Mouse (Mus musculus) T-helper 1 cell (primary cell): ENCODE data around the gene Rgs17.
"Not testable (repeated sequence)": the region's sequence is repeated elsewhere in the genome, so short reads cannot be mapped to it uniquely, and the experiment has no call there.

Source experiments
- in situ Hi-C: fragments of 300-600 bp; cut with MboI, MseI; formaldehyde crosslinking; loops from one replicate; pipeline ENCODE4 v1.15.1; 2025; ENCODE audit warnings: high pct_unique_total_duplicates

Rgs17 gene

GRCm38 (mm10) chr10:5922294-5922828 is at the start of gene Rgs17:
Rgs17 (minus strand) TSS chr10:5922400.
- in situ Hi-C loops: no loop called here

DNA sequence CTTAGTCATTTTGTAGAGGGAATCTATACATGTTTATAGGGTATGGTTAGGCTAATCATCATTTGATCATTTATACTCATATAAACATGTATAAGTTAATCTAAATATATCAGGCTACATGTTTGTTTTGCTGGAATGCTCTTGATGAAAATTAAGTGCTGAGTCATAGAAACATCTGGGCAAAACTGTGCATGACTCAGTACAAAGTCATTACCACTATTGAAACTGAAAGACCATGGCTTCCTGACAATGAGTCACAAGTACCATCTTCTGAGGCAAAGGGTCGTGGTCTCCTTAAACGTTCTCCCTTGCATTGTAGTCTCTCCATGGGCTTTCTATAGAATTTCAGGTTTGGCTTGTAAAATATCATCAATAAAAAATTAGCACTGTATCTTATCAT is 45.5 kb upstream of the Rgs17 start:
- in situ Hi-C loops: no loop called here

DNA sequence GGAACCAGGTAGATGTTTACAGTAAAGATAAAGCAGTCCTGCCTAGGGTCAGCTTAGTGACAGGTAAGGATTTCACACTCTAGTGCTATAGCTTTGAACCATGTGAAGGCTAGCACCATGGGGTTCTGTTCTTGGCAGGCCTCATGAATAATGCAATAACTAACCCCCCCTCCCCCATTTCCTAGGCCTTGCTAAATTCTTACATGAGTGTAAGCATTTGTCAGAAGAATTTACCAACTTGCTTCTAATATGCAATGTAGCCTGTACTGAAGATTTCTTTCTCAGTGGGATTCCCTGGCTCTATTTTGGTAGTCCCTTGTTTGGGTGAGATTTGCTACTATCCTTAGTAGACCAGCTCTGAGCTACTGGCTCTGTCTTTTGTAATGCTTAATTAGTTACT is 31.6 kb upstream of the Rgs17 start:
- in situ Hi-C loops: not testable (repeated sequence)

DNA sequence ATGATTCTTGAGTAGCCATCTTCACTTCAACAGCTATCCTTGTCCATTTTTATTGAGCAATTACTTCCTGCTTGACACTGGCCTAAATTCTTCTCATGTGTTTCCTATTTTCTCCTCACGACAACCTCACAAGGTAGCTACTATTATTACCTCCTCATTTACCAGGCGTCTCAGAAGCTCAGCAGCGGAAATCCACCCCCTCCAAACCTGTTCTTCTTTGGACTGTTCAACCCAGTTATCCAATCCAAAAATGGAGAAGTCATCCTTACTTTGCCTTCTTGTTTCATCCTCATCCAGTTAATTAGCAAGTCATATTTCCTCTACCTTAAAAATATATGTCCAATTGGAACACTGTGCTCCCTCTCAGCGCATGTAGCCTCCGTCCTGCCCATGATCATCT is 2.1 kb upstream of the Rgs17 start:
- in situ Hi-C loops: no loop called here

DNA sequence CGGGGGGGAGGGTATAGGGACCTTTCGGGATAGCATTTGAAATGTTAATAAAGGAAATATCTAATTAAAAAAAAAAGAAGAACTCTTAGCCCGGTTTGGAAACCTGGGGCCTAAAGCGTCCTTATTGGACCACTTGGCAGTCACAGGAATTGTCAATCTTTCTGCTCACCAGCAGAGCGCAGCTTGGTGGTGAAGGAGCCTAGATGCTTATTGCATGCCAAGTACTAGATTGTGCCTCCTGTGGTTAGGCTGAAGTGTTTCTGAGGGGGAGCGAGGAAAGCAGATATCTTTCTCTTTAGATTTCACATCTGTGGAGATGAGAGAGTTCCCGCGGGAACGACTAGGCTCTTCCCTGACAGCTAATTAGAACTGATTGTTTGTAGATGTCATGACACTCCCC is 896 bp upstream of the Rgs17 start:
- in situ Hi-C loops: no loop called here

GRCm38 (mm10) chr10:5921771-5922170 is 429 bp downstream of the Rgs17 start:
- in situ Hi-C loops: no loop called here

- in situ Hi-C loops: no loop called here
These were observed 1.1 kb downstream of the Rgs17 start for GRCm38 (mm10) chr10:5921031-5921551.

GRCm38 (mm10) chr10:5904399-5904798 is 17.8 kb downstream of the Rgs17 start:
- in situ Hi-C loops: no loop called here

- in situ Hi-C loops: no loop called here
These were observed 20.4 kb downstream of the Rgs17 start for GRCm38 (mm10) chr10:5901777-5902176.

GRCm38 (mm10) chr10:5900731-5901130 is 21.5 kb downstream of the Rgs17 start:
- in situ Hi-C loops: no loop called here

DNA sequence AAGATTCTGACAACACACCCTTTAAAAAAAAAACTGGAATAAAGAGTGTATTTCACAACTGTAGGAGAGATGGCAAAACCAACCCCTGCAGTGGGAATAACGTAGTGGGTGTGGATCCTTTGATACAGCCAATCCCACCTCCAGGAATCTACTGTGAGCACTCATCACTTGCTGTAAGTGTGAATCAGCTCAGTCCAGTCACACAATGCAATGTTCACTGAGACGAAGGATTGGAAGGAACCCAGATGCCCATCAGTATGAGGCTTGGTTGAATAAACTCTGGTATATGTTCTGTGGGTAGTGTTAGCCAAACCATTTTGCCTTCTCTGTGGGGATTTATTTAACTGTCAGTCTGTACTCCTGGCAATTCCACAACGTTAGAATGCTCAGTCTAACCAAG is 45.1 kb downstream of the Rgs17 start:
- in situ Hi-C loops: no loop called here

GRCm38 (mm10) chr10:5871081-5871480 is 51.1 kb downstream of the Rgs17 start:
- in situ Hi-C loops: no loop called here

DNA sequence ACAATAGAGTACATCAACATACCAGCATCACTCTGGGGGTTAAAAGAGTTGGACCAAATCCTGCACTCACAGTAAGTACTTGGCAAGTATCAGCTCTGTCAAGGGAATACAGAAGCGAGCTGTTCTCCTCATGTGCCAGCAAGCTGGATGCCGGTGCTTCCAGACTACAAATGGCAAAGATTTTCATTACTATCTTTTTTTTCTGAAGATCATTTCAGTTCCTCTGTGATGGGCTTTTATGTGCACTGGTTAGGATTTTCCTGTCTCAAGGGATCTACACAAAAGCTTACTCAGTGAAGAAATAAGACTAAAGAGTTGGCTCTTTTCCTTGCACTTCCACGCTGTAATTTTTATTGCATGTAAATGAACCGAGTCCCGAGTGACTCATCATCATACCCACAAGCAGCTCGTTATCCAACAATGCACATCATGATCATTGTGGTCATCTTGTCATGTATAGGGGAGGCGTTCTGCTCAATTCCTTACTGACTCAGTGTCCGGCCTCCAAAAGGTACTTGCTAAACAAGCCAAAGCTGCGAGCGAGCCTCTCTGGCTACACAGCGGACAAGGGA is 54.1 kb downstream of the Rgs17 start:
- in situ Hi-C loops: no loop called here

- in situ Hi-C loops: no loop called here
These were observed 56.2 kb downstream of the Rgs17 start for GRCm38 (mm10) chr10:5865996-5866395.

- in situ Hi-C loops: no loop called here
These were observed 59.5 kb downstream of the Rgs17 start for GRCm38 (mm10) chr10:5862669-5863068.

DNA sequence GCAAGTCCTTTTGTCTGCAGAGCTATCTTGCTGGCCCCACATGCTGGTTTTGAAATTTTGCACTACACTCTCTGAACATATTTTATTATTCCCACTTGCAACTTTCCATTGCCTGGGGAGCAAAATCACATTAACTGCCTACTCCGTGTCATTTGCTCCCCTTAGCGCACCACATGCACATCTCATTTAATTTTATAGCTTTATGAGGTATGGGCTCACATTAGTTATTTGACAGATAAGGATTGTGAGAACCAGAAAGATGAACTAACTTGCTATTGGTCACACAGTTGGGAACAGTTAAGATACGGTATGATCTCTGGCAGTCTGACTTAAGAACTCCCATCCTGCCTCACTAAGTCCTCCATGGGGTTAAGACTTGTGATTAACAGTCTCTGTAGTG is 61.4 kb downstream of the Rgs17 start:
- in situ Hi-C loops: no loop called here

DNA sequence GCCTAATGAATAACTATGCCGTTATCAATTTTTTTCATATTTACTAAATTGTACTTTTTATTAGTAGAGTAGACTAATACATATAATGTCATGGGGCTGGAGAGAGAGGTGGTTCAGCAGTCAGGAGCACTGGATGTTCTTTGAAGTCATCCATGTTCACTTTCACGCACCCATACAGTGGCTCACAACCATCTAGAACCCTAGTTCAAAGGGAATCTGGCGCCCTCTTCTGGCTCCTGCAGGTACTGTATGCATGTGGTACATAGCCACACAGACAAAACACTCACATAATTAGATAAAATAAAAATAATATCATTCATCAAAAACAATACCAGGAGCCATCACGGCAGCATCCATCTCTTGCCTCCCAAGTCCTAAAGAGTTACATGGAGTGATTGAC is 62.5 kb downstream of the Rgs17 start:
- in situ Hi-C loops: no loop called here

DNA sequence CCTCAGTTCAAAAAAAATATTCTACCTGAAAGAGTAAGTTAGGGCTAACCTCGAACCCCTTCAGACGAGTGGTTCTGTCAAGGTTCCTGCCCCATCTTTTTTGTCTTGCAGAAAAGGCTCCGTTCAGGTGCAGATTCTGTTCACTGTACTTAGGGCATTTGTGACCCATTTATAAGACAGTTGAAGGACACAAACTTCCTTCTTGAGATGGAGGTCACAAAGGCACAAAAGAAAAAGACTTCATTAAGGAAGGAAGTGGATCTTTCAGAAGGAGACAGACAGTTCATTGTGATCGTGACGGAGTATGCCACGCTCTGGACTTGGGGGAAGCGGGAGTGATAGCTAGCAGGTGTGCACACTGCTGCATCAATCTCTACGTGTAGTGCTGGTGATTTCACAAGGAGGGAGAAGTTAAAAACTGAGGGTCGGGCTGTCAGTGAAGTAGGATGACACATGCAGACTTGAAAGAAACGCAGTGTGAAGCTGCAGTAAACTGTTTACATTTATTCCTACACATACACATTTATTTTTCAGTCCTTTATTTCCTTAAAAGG is 64.1 kb downstream of the Rgs17 start:
- in situ Hi-C loops: no loop called here

- in situ Hi-C loops: no loop called here
These were observed 68.8 kb downstream of the Rgs17 start for GRCm38 (mm10) chr10:5853290-5853868.

- in situ Hi-C loops: loop anchor here (10.0 kb wide), 1 partner anchor 252 kb away; the partner anchor contains the start of gene Myct1
These were observed 75.3 kb downstream of the Rgs17 start for GRCm38 (mm10) chr10:5846939-5847338.

DNA sequence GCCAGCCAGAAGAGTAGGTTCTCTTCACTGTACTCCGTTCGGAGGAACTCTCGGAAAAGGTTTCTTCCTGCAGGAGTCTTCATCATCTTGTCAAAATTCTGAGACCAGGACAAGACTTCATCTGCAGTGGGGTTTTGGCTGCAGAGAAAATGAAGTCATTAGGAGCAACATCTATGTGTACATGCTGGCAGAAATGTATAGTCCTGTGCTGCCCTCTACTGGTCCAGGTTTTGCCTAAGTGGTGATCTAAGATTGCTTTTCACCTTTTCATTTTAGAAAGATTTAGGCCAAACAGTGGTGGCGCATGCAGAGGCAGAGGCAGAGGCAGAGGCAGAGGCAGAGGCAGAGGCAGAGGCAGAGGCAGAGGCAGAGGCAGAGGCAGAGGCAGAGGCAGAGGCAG is 80.8 kb downstream of the Rgs17 start:
- in situ Hi-C loops: loop anchor here (10.0 kb wide), 1 partner anchor 247 kb away; the partner anchor contains the start of gene Myct1

- in situ Hi-C loops: no loop called here
These were observed 95.7 kb downstream of the Rgs17 start for GRCm38 (mm10) chr10:5826336-5827025.
